Mouse (Mus musculus): ENCODE data around the gene Gatb. TPM values are rescaled to one million over a fixed set of nuclear protein-coding genes. Genes with fewer than 3 reads are reported as not detected.

The Gatb gene
- polyA plus RNA-seq (2015; fragmentation: Nextera tagmentation; extraction: Ambion mirVana): 21.1 and 22.1 TPM in 2 replicates

DNA sequence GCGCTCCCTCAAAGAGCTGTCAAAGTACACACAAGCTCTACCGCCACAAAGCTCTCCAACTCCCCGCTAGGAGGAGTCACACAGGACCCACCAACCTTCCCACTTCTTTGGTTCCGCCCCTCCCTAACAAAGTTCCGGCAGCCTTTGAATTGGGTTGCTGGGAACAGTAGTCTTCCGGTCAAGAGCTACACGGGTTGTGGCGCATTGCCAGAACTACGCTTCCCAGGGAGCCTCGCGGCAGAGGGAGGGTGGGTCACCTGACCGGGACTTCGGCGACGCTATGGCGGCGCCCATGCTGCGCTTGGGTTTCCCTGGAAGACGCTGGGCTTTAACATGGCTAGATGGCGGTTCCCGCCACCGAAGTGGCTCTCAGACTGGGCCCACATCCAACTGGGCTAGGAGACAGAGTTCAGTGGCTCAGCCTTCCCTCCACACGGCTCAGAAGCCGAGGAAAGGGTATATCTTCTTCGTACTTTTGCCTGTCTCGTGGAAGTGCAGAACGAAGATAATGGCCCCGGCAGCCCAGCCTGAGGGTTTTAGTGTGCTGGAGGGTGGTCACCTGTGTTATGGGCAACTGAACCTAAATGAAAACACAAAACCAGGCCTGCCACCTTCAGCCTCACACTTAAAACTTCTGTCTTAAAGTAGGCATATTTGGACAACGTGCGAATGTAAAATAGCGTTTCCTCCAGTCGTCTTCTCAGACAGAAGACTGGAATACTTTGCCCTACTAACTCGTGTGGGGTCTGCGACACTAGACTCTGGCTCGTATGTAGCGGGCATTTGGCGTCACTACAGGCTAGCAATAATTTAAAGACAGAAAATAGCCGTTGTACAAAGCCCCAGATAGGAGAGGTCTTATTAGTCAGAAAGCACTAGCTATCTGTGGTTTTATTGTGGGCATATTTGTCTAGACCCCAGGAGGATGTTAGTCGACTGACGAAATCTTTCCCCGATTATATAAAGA is at the start of gene Gatb:
Gene Gatb, plus strand, starts transcription at position 256 of the 967 bp plus-strand sequence.
- H3K4me3 ChIP-seq (ENCODE audit: low read length): peak within 1 kb of the TSS; percentile 84
- ATAC-seq (ENCODE audit: low read depth): peak; percentile 100
- H3K27me3 ChIP-seq (ENCODE audit: control insufficient read depth, insufficient read depth, low read depth, low read length): no peaks in the 10 kb centered on the region
- WGBS: 2% methylated on average over 41 of the region's 41 CpGs
- peak within 1 kb of the TSS; percentile 92 for H3K4me2 ChIP-seq (ENCODE audit: low read depth, low read length)
- peak within 1 kb of the TSS; percentile 88 for H3K9ac ChIP-seq (ENCODE audit: low read length)
- H3K27ac ChIP-seq (ENCODE audit: low read length): peak within 1 kb of the TSS; percentile 71
- H3K9me3 ChIP-seq (ENCODE audit: control insufficient read depth, low read length): no peaks in the 10 kb centered on the region
- 0 out of 2 replicates have a peak, but pooled peaks cover 2% of the 10 kb centered on the region for H3K4me1 ChIP-seq (replicated peaks; ENCODE audit: control insufficient read depth, insufficient read depth, low read length)
- no peaks in the 10 kb centered on the region for H3K36me3 ChIP-seq (ENCODE audit: control insufficient read depth, insufficient read depth, low read length)

- Histone ChIP-seq H3K4me2 (ENCODE audit: low read depth, low read length) (no peak overlapping the region), H3K4me3 (ENCODE audit: low read length) (no peak overlapping the region), H3K9ac (ENCODE audit: low read length) (no peak overlapping the region), H3K36me3 (ENCODE audit: control insufficient read depth, insufficient read depth, low read length) (no peaks in the 10 kb centered on the region), H3K27ac (ENCODE audit: low read length) (no peak overlapping the region), H3K9me3 (ENCODE audit: control insufficient read depth, low read length) (no peaks in the 10 kb centered on the region), H3K27me3 (ENCODE audit: control insufficient read depth, insufficient read depth, low read depth, low read length) (no peaks in the 10 kb centered on the region), H3K4me1 (replicated peaks; ENCODE audit: control insufficient read depth, insufficient read depth, low read length) (no peaks in the 10 kb centered on the region)
- ATAC-seq (ENCODE audit: low read depth): no peak
- 82% methylated on average over 8 of the region's 8 CpGs for WGBS
These were observed 43.2 kb upstream of the Gatb start for GRCm38 (mm10) chr3:85530601-85531161.

GRCm38 (mm10) chr3:85532376-85532775 is 41.5 kb upstream of the Gatb start:
- Histone ChIP-seq H3K27me3 (ENCODE audit: control insufficient read depth, insufficient read depth, low read depth, low read length) (no peaks in the 10 kb centered on the region), H3K4me2 (ENCODE audit: low read depth, low read length) (no peak overlapping the region), H3K36me3 (ENCODE audit: control insufficient read depth, insufficient read depth, low read length) (no peaks in the 10 kb centered on the region), H3K4me1 (replicated peaks; ENCODE audit: control insufficient read depth, insufficient read depth, low read length) (no peaks in the 10 kb centered on the region), H3K27ac (ENCODE audit: low read length) (no peak overlapping the region), H3K4me3 (ENCODE audit: low read length) (no peak overlapping the region), H3K9me3 (ENCODE audit: control insufficient read depth, low read length) (no peaks in the 10 kb centered on the region), H3K9ac (ENCODE audit: low read length) (no peak overlapping the region)
- no peak for ATAC-seq (ENCODE audit: low read depth)
- 86% methylated on average over 3 of the region's 3 CpGs for WGBS

DNA sequence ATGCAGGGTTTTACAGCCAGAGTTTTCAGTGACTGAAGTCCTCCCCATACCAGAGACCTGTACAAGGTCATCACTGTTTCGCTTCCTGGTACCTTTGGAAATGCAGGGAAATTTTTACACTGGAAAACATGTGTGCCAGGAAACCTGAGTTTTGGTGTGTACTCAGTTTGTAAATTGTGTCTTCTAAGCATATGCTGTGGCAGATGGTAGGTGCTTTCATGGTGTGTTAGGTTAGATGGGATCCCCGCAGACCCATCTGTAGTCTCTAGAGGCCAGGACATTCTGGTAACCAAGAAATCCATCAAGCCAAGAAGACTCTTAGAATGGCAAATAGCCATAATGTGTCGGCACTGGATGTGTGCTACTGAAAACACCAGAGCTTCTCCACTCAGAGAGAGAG is 38.9 kb upstream of the Gatb start:
- ATAC-seq (ENCODE audit: low read depth): no peak
- H3K9ac ChIP-seq (ENCODE audit: low read length): no peak overlapping the region
- no peak overlapping the region for H3K4me3 ChIP-seq (ENCODE audit: low read length)
- no peaks in the 10 kb centered on the region for H3K9me3 ChIP-seq (ENCODE audit: control insufficient read depth, low read length)
- no peaks in the 10 kb centered on the region for H3K36me3 ChIP-seq (ENCODE audit: control insufficient read depth, insufficient read depth, low read length)
- 66% methylated on average over 3 of the region's 3 CpGs for WGBS
- no peaks in the 10 kb centered on the region for H3K4me1 ChIP-seq (replicated peaks; ENCODE audit: control insufficient read depth, insufficient read depth, low read length)
- no peaks in the 10 kb centered on the region for H3K27me3 ChIP-seq (ENCODE audit: control insufficient read depth, insufficient read depth, low read depth, low read length)
- H3K4me2 ChIP-seq (ENCODE audit: low read depth, low read length): no peak overlapping the region
- H3K27ac ChIP-seq (ENCODE audit: low read length): no peak overlapping the region

DNA sequence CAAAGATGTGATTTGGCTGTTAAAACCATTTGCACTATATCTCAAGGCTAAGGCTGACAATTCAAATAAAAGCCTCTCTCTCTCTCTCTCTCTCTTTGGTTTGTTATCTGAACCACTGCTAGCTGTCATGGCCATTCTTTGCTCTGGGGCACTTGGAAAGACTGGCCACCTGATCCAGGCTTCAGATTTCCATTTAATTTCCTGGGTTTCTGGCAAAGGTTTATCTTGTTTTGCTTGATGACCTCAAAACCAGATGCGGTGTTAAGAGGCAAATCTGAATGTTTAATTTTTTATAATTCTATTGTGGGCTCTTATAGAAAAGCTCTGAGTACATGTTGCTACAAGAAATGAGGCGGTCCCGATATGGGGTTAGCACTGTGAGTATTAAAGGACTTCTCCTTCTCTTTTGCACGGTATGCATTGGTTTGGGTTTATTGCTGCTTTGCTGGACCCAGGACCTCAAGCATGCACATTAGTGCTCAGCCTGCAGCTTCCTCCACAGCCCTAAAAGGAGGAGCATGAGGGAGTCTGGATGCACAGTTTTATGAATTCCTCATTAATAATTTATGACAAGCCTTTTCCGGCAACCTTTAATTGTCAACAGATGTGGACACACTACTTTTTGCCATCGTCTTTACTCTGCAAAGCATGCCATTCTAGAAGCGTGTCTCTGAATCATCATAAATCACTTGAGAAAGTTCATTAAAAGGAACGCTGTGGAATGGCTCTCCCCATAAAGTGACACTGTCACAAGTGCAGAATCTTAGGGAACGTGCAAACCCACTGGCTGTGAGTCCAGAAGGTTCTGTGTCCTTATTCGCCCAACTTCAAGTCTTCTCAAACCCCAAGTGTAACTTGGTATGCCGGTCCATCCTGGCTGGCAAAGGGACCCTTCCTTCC is 38.0 kb upstream of the Gatb start:
- no peak for ATAC-seq (ENCODE audit: low read depth)

DNA sequence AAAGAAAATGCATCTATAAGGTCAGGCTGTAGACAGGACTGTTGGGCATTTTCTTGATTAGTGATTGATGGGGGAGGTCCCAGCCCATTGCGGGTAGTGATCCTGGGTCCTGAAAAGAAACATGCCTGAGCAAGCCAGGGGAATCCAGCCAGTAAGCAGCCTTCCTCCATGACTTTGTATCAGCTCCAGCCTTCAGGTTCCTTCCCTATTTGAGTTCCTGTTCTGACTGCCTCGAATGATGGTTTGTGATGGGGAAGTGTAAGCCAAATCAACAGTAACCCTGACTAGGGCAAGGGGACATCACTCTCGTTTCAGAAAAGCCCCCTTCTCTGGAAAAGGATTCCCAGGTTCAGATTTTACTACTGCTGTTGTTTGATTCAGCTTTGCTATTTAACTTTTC is 31.2 kb upstream of the Gatb start:
- Histone ChIP-seq H3K9me3 (ENCODE audit: control insufficient read depth, low read length) (no peaks in the 10 kb centered on the region), H3K4me1 (replicated peaks; ENCODE audit: control insufficient read depth, insufficient read depth, low read length) (no peaks in the 10 kb centered on the region), H3K27ac (ENCODE audit: low read length) (no peak overlapping the region), H3K27me3 (ENCODE audit: control insufficient read depth, insufficient read depth, low read depth, low read length) (no peaks in the 10 kb centered on the region), H3K36me3 (ENCODE audit: control insufficient read depth, insufficient read depth, low read length) (no peaks in the 10 kb centered on the region), H3K4me3 (ENCODE audit: low read length) (no peak overlapping the region), H3K9ac (ENCODE audit: low read length) (no peak overlapping the region), H3K4me2 (ENCODE audit: low read depth, low read length) (no peak overlapping the region)
- ATAC-seq (ENCODE audit: low read depth): no peak
- WGBS: 61% methylated on average over 3 of the region's 3 CpGs

More for the DNA sequence above, 38.0 kb upstream of the Gatb start:
- Histone ChIP-seq H3K4me1 (replicated peaks; ENCODE audit: control insufficient read depth, insufficient read depth, low read length) (no peaks in the 10 kb centered on the region), H3K36me3 (ENCODE audit: control insufficient read depth, insufficient read depth, low read length) (no peaks in the 10 kb centered on the region), H3K27ac (ENCODE audit: low read length) (no peak overlapping the region), H3K9ac (ENCODE audit: low read length) (no peak overlapping the region), H3K9me3 (ENCODE audit: control insufficient read depth, low read length) (no peaks in the 10 kb centered on the region), H3K4me3 (ENCODE audit: low read length) (no peak overlapping the region), H3K27me3 (ENCODE audit: control insufficient read depth, insufficient read depth, low read depth, low read length) (no peaks in the 10 kb centered on the region), H3K4me2 (ENCODE audit: low read depth, low read length) (no peak overlapping the region)
- WGBS: 53% methylated on average over 11 of the region's 11 CpGs

DNA sequence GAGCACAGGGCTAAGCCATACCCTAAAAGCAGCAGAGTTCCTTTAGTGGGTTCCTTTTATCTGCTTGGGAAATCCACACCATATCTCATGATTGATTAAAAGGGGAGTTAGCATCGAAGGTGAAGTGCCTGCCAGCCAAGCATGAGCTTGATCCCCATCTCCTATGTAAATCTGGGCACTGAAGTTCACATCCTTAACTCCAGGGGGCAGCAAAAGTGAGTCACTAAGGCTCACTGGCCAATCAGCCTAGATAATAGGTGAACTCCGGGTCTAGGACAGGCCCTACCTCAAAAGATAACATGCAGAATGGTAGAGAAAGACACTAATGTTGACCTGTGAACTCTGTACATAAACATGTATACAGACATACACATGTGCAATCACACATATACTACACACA is 30.3 kb upstream of the Gatb start:
- no peaks in the 10 kb centered on the region for H3K36me3 ChIP-seq (ENCODE audit: control insufficient read depth, insufficient read depth, low read length)
- no peak overlapping the region for H3K4me3 ChIP-seq (ENCODE audit: low read length)
- H3K9ac ChIP-seq (ENCODE audit: low read length): no peak overlapping the region
- H3K9me3 ChIP-seq (ENCODE audit: control insufficient read depth, low read length): no peaks in the 10 kb centered on the region
- ATAC-seq (ENCODE audit: low read depth): no peak
- no peaks in the 10 kb centered on the region for H3K27me3 ChIP-seq (ENCODE audit: control insufficient read depth, insufficient read depth, low read depth, low read length)
- H3K4me2 ChIP-seq (ENCODE audit: low read depth, low read length): no peak overlapping the region
- no peaks in the 10 kb centered on the region for H3K4me1 ChIP-seq (replicated peaks; ENCODE audit: control insufficient read depth, insufficient read depth, low read length)
- no peak overlapping the region for H3K27ac ChIP-seq (ENCODE audit: low read length)
- 56% methylated on average over 2 of the region's 2 CpGs for WGBS

- no peak overlapping the region for H3K4me3 ChIP-seq (ENCODE audit: low read length)
- H3K4me2 ChIP-seq (ENCODE audit: low read depth, low read length): no peak overlapping the region
- 66% methylated on average over 4 of the region's 4 CpGs for WGBS
- H3K9ac ChIP-seq (ENCODE audit: low read length): no peak overlapping the region
- no peaks in the 10 kb centered on the region for H3K4me1 ChIP-seq (replicated peaks; ENCODE audit: control insufficient read depth, insufficient read depth, low read length)
- H3K9me3 ChIP-seq (ENCODE audit: control insufficient read depth, low read length): no peaks in the 10 kb centered on the region
- no peak for ATAC-seq (ENCODE audit: low read depth)
- H3K27ac ChIP-seq (ENCODE audit: low read length): no peak overlapping the region
- no peaks in the 10 kb centered on the region for H3K27me3 ChIP-seq (ENCODE audit: control insufficient read depth, insufficient read depth, low read depth, low read length)
- H3K36me3 ChIP-seq (ENCODE audit: control insufficient read depth, insufficient read depth, low read length): no peaks in the 10 kb centered on the region
These were observed 23.6 kb upstream of the Gatb start for GRCm38 (mm10) chr3:85550312-85550711.

GRCm38 (mm10) chr3:85551352-85551751 is 22.6 kb upstream of the Gatb start:
- Histone ChIP-seq H3K9me3 (ENCODE audit: control insufficient read depth, low read length) (no peaks in the 10 kb centered on the region), H3K36me3 (ENCODE audit: control insufficient read depth, insufficient read depth, low read length) (no peaks in the 10 kb centered on the region), H3K27ac (ENCODE audit: low read length) (no peak overlapping the region), H3K9ac (ENCODE audit: low read length) (no peak overlapping the region), H3K4me3 (ENCODE audit: low read length) (no peak overlapping the region), H3K4me1 (replicated peaks; ENCODE audit: control insufficient read depth, insufficient read depth, low read length) (no peaks in the 10 kb centered on the region), H3K27me3 (ENCODE audit: control insufficient read depth, insufficient read depth, low read depth, low read length) (no peaks in the 10 kb centered on the region), H3K4me2 (ENCODE audit: low read depth, low read length) (no peak overlapping the region)
- ATAC-seq (ENCODE audit: low read depth): no peak
- WGBS: 66% methylated on average over 2 of the region's 2 CpGs
